Mouse (Mus musculus) kidney, embryonic 14.5 days (tissue): ENCODE measurements around the gene Zwint. TPM values are rescaled to one million over a fixed set of nuclear protein-coding genes. Genes with fewer than 3 reads are reported as not detected.
A peak's percentile ranks its signal among the peaks of the same experiment; 100 is the strongest.

Experiments
- ATAC-seq: fragments of 200-750 bp; cut with Nextera tagmentation; 2 replicates; pipeline ENCODE4 v1.8.0; 2017; ENCODE audit warnings: moderate number of reproducible peaks, mild to moderate bottlenecking, moderate TSS enrichment, moderate library complexity; ENCODE audit not compliant: low FRiP score, low TSS enrichment
- H3K27ac ChIP-seq: fragments of 300-500 bp; sonication (generic); 2 replicates; pipeline ENCODE4 v1.5.1; 2014; ENCODE audit warnings: low read depth, mild to moderate bottlenecking, low read length, moderate library complexity, mixed read lengths
- H3K27me3 ChIP-seq: fragments of 300-500 bp; sonication (generic); 2 replicates; pipeline ENCODE4 v1.6.1; 2014; ENCODE audit warnings: mild to moderate bottlenecking, low read length; ENCODE audit not compliant: control insufficient read depth, insufficient read depth
- H3K36me3 ChIP-seq: fragments of 300-500 bp; sonication (generic); 2 replicates; pipeline ENCODE4 v1.6.1; 2014; ENCODE audit warnings: low read length, mixed read lengths; ENCODE audit not compliant: control insufficient read depth, insufficient read depth
- H3K4me1 ChIP-seq: fragments of 300-500 bp; sonication (generic); 2 replicates; pipeline ENCODE4 v1.6.1; 2014; ENCODE audit warnings: low read length, mixed read lengths; ENCODE audit not compliant: control insufficient read depth, insufficient read depth
- H3K4me2 ChIP-seq: fragments of 300-500 bp; sonication (generic); replicated peaks from 2 replicates; pipeline ENCODE4 v1.6.1; 2014; ENCODE audit warnings: low read depth, mild to moderate bottlenecking, low read length
- H3K4me3 ChIP-seq: fragments of 300-500 bp; sonication (generic); 2 replicates; pipeline ENCODE4 v1.5.1; 2014; ENCODE audit warnings: mild to moderate bottlenecking, low read length
- H3K9ac ChIP-seq: fragments of 300-500 bp; sonication (generic); 2 replicates; pipeline ENCODE4 v1.6.1; 2014; ENCODE audit warnings: low read depth, mild to moderate bottlenecking, low read length, moderate library complexity
- H3K9me3 ChIP-seq: fragments of 300-500 bp; sonication (generic); 2 replicates; pipeline ENCODE4 v1.6.1; 2016; ENCODE audit warnings: low read length; ENCODE audit not compliant: control insufficient read depth
- WGBS: fragments of 180-500 bp; shearing (Covaris S2); extraction: QIAGEN DNeasy Blood & Tissue Kit; methylation state at CpG from one replicate; pipeline ENCODE4 v1.1.7; 2014; 5-methylcytosine and 5-hydroxymethylcytosine counted together
- polyA plus RNA-seq: library from polyadenylated mRNA; unstranded; fragments of >200 nt; fragmentation: Nextera tagmentation; extraction: Ambion mirVana; gene quantifications from 2 replicates; pipeline ENCODE4 v1.2.1, GENCODE M21; 2014

Zwint gene
- polyA plus RNA-seq, 1 experiment from 2014 or later: 269 TPM

GRCm38 (mm10) chr10:72655017-72655509 is 418 bp downstream of the Zwint start:
- H3K36me3 ChIP-seq: peaks cover 33% of the 10 kb centered on the region
- H3K27ac ChIP-seq: peak overlapping the region; percentile 92
- peak overlapping the region; percentile 78 for H3K9ac ChIP-seq
- under 1% methylated on average over 15 of the region's 15 CpGs for WGBS
- peaks cover 6% of the 10 kb centered on the region; the same call in 1 of the 2 replicates for H3K4me1 ChIP-seq
- peak overlapping the region; percentile 80 for H3K4me3 ChIP-seq
- no peaks in the 10 kb centered on the region for H3K9me3 ChIP-seq
- H3K4me2 ChIP-seq: peak overlapping the region; percentile 72
- no peaks in the 10 kb centered on the region for H3K27me3 ChIP-seq
- ATAC-seq: peak; percentile 82

GRCm38 (mm10) chr10:72659198-72659597 is 4.6 kb downstream of the Zwint start:
- 94% methylated on average over 5 of the region's 5 CpGs for WGBS

GRCm38 (mm10) chr10:72660350-72660749 is 5.7 kb downstream of the Zwint start:
- ATAC-seq: no peak
- Histone ChIP-seq H3K27ac (no peak overlapping the region), H3K27me3 (no peaks in the 10 kb centered on the region), H3K4me2 (no peak overlapping the region), H3K4me3 (no peak overlapping the region), H3K4me1 (peaks cover 6% of the 10 kb centered on the region; the same call in 1 of the 2 replicates), H3K9me3 (no peaks in the 10 kb centered on the region), H3K36me3 (peaks cover 64% of the 10 kb centered on the region), H3K9ac (no peak overlapping the region)
- WGBS: 97% methylated on average over 1 of the region's 1 CpGs

More at GRCm38 (mm10) chr10:72659198-72659597, 4.6 kb downstream of the Zwint start:
- no peak overlapping the region for H3K27ac ChIP-seq
- no peaks in the 10 kb centered on the region for H3K9me3 ChIP-seq
- no peak overlapping the region for H3K9ac ChIP-seq
- no peak overlapping the region for H3K4me2 ChIP-seq
- ATAC-seq: no peak
- no peaks in the 10 kb centered on the region for H3K27me3 ChIP-seq
- peaks cover 6% of the 10 kb centered on the region; the same call in 1 of the 2 replicates for H3K4me1 ChIP-seq
- peaks cover 62% of the 10 kb centered on the region for H3K36me3 ChIP-seq
- H3K4me3 ChIP-seq: no peak overlapping the region

- Histone ChIP-seq H3K9ac (no peak overlapping the region), H3K4me3 (no peak overlapping the region), H3K4me2 (no peak overlapping the region), H3K36me3 (peaks cover 30% of the 10 kb centered on the region; the same call in 1 of the 2 replicates), H3K27me3 (no peaks in the 10 kb centered on the region), H3K4me1 (no peaks in the 10 kb centered on the region), H3K27ac (no peak overlapping the region), H3K9me3 (no peaks in the 10 kb centered on the region)
- ATAC-seq: no peak
- 93% methylated on average over 5 of the region's 5 CpGs for WGBS
These were observed 13.2 kb downstream of the Zwint start for GRCm38 (mm10) chr10:72667856-72668255.

GRCm38 (mm10) chr10:72669086-72669485 is 14.4 kb downstream of the Zwint start:
- no peak for ATAC-seq
- Histone ChIP-seq H3K27ac (no peak overlapping the region), H3K4me2 (no peak overlapping the region), H3K36me3 (peaks cover 28% of the 10 kb centered on the region; the same call in 1 of the 2 replicates), H3K9ac (no peak overlapping the region), H3K9me3 (no peaks in the 10 kb centered on the region), H3K4me1 (no peaks in the 10 kb centered on the region), H3K4me3 (no peak overlapping the region), H3K27me3 (no peaks in the 10 kb centered on the region)
- 74% methylated on average over 1 of the region's 1 CpGs for WGBS

- H3K9ac ChIP-seq: no peak overlapping the region
These were observed 21.3 kb downstream of the Zwint start for GRCm38 (mm10) chr10:72675971-72676370.

GRCm38 (mm10) chr10:72676550-72676949 is 21.9 kb downstream of the Zwint start:
- no peak overlapping the region for H3K4me2 ChIP-seq
- H3K36me3 ChIP-seq: peaks cover 3% of the 10 kb centered on the region; the same call in 1 of the 2 replicates
- no peaks in the 10 kb centered on the region for H3K27me3 ChIP-seq
- H3K9ac ChIP-seq: no peak overlapping the region
- H3K4me1 ChIP-seq: no peaks in the 10 kb centered on the region
- no peak for ATAC-seq
- no peaks in the 10 kb centered on the region for H3K9me3 ChIP-seq
- no peak overlapping the region for H3K4me3 ChIP-seq
- WGBS: 81% methylated on average over 1 of the region's 1 CpGs
- H3K27ac ChIP-seq: no peak overlapping the region

More at GRCm38 (mm10) chr10:72675971-72676370, 21.3 kb downstream of the Zwint start:
- ATAC-seq: no peak
- Histone ChIP-seq H3K36me3 (peaks cover 3% of the 10 kb centered on the region; the same call in 1 of the 2 replicates), H3K4me1 (no peaks in the 10 kb centered on the region), H3K4me2 (no peak overlapping the region), H3K4me3 (no peak overlapping the region), H3K27ac (no peak overlapping the region), H3K27me3 (no peaks in the 10 kb centered on the region), H3K9me3 (no peaks in the 10 kb centered on the region)
- WGBS: 91% methylated on average over 6 of the region's 6 CpGs

GRCm38 (mm10) chr10:72679086-72679485 is 24.4 kb downstream of the Zwint start:
- Histone ChIP-seq H3K4me2 (no peak overlapping the region), H3K9ac (no peak overlapping the region), H3K4me1 (no peaks in the 10 kb centered on the region), H3K36me3 (0 out of 2 replicates have a peak, but pooled peaks cover under 1% of the 10 kb centered on the region), H3K9me3 (no peaks in the 10 kb centered on the region), H3K27me3 (no peaks in the 10 kb centered on the region), H3K4me3 (no peak overlapping the region), H3K27ac (no peak overlapping the region)
- WGBS: 88% methylated on average over 4 of the region's 4 CpGs
- ATAC-seq: no peak

- H3K27me3 ChIP-seq: no peaks in the 10 kb centered on the region
- no peak overlapping the region for H3K4me2 ChIP-seq
- H3K9me3 ChIP-seq: no peaks in the 10 kb centered on the region
- no peak overlapping the region for H3K9ac ChIP-seq
- no peak overlapping the region for H3K4me3 ChIP-seq
- no peak for ATAC-seq
- H3K36me3 ChIP-seq: no peaks in the 10 kb centered on the region
- no peaks in the 10 kb centered on the region for H3K4me1 ChIP-seq
- H3K27ac ChIP-seq: no peak overlapping the region
- WGBS: 90% methylated on average over 5 of the region's 5 CpGs
These were observed 46.4 kb downstream of the Zwint start for GRCm38 (mm10) chr10:72701092-72701491.
